Mouse (Mus musculus): Measurements from ENCODE around the gene Pde4d.

DNA sequence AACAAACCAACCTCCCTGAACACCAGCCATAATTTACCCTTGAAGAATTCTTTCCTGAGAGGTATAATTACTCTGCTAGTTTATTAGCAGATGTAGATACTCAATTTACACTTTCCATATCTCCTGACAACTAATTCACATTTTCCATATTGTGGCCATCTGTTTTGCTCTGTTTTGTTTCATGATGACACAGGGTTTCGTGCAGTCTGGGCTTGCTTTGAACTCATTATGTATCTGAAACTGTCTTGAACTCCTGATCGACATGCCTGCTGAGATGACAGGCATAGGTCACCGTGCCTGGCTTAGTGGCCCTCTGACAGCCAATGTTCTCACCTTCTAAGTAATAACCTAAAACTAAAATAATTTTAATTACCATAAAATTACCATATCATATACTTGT is 672.1 kb downstream of the Pde4d start:
- TF ChIP-seq E2F4 (IDR thresholded peaks at IDR 0.05; ENCODE audit: borderline replicate concordance, low read depth, low read length) (no peak), USF2 (IDR thresholded peaks at IDR 0.05; ENCODE audit: borderline replicate concordance in 1 of 2, insufficient read depth in 1 of 2, low read depth in 1 of 2, low read length in 2 of 2) (no peak), MAX (IDR thresholded peaks at IDR 0.05; ENCODE audit: low read length) (no peak), TBP (IDR thresholded peaks at IDR 0.05; ENCODE audit: low read depth, low read length) (no peak), MAFK (IDR thresholded peaks at IDR 0.05; ENCODE audit: borderline replicate concordance, low read depth, low read length) (no peak), CTCF (IDR thresholded peaks at IDR 0.05 in 2 of 3, conservative IDR thresholded peaks at IDR 0.05 in 1 of 3; ENCODE audit: control insufficient read depth in 1 of 3, insufficient read depth in 1 of 3, low read depth in 2 of 3, low read length in 3 of 3, poor library complexity in 1 of 3, severe bottlenecking in 1 of 3) (no peak), EP300 (IDR thresholded peaks at IDR 0.05; ENCODE audit: low read depth in 1 of 2, low read length in 2 of 2) (no peak), GATA1 (IDR thresholded peaks at IDR 0.05; ENCODE audit: low read depth, low read length) (no peak), ETS1 (IDR thresholded peaks at IDR 0.05; ENCODE audit: low read depth, low read length) (no peak), USF1 (IDR thresholded peaks at IDR 0.05; ENCODE audit: low read depth, low read length) (no peak)

Measured in MEL (cell line).